Mouse (Mus musculus): ENCODE measurements at regions not wholly inside any gene's neighbourhood (a gene's known extent, or its start where the extent isn't known, plus 50 kb on each side); places are given as distances from the start of the nearest gene placed in this dataset.

- 94% methylated on average over 5 of the region's 5 CpGs for WGBS
- H3K4me2 ChIP-seq (replicated peaks; ENCODE audit: low read depth, low read length, severe bottlenecking): no peak overlapping the region
- peaks cover 4% of the 10 kb centered on the region; the same call in 1 of the 2 replicates for H3K9me3 ChIP-seq (ENCODE audit: control insufficient read depth, low read length)
- no peak for TF ChIP-seq POLR2A (IDR thresholded peaks at IDR 0.05; ENCODE audit: borderline replicate concordance, extremely low read depth, insufficient read depth, insufficient read length)
- no peaks in the 10 kb centered on the region for H3K27me3 ChIP-seq (ENCODE audit: control insufficient read depth, insufficient read depth, low read length)
- no peak overlapping the region for H3K27ac ChIP-seq (replicated peaks; ENCODE audit: low read depth, low read length)
- no peak overlapping the region for H3K9ac ChIP-seq (ENCODE audit: low read depth, low read length, severe bottlenecking)
- peaks cover 17% of the 10 kb centered on the region for H3K4me1 ChIP-seq (ENCODE audit: control insufficient read depth, insufficient read depth, low read length)
- H3K4me3 ChIP-seq (replicated peaks; ENCODE audit: low read length): no peak overlapping the region
- no peaks in the 10 kb centered on the region for H3K36me3 ChIP-seq (ENCODE audit: control insufficient read depth, insufficient read depth, low read length)
- ATAC-seq (ENCODE audit: low FRiP score, low read depth) (no peak), DNase-seq (ENCODE audit: low spot score) (no peak)
Measured at GRCm38 (mm10) chr13:60486871-60487270, 114.9 kb upstream of the Dapk1 start.

GRCm38 (mm10) chr13:60488131-60488883 lies 113.4 kb upstream of the Dapk1 start:
- WGBS: 49% methylated on average over 13 of the region's 13 CpGs
- Histone ChIP-seq H3K4me1 (ENCODE audit: control insufficient read depth, insufficient read depth, low read length) (peaks cover 17% of the 10 kb centered on the region), H3K9me3 (ENCODE audit: control insufficient read depth, low read length) (peaks cover 4% of the 10 kb centered on the region; the same call in 1 of the 2 replicates), H3K9ac (ENCODE audit: low read depth, low read length, severe bottlenecking) (no peak overlapping the region), H3K27me3 (ENCODE audit: control insufficient read depth, insufficient read depth, low read length) (no peaks in the 10 kb centered on the region), H3K4me2 (replicated peaks; ENCODE audit: low read depth, low read length, severe bottlenecking) (no peak overlapping the region), H3K27ac (replicated peaks; ENCODE audit: low read depth, low read length) (peak overlapping the region; percentile 39), H3K4me3 (replicated peaks; ENCODE audit: low read length) (no peak overlapping the region), H3K36me3 (ENCODE audit: control insufficient read depth, insufficient read depth, low read length) (no peaks in the 10 kb centered on the region)
- TF ChIP-seq POLR2A (IDR thresholded peaks at IDR 0.05; ENCODE audit: borderline replicate concordance, extremely low read depth, insufficient read depth, insufficient read length): no peak
- DNase-seq (ENCODE audit: low spot score) (peak; percentile 77), ATAC-seq (ENCODE audit: low FRiP score, low read depth) (peak; percentile 85)

GRCm38 (mm10) chr13:60488884-60489265 lies 112.9 kb upstream of the Dapk1 start:
- Histone ChIP-seq H3K9ac (ENCODE audit: low read depth, low read length, severe bottlenecking) (no peak overlapping the region), H3K36me3 (ENCODE audit: control insufficient read depth, insufficient read depth, low read length) (no peaks in the 10 kb centered on the region), H3K4me2 (replicated peaks; ENCODE audit: low read depth, low read length, severe bottlenecking) (no peak overlapping the region), H3K27me3 (ENCODE audit: control insufficient read depth, insufficient read depth, low read length) (no peaks in the 10 kb centered on the region), H3K4me1 (ENCODE audit: control insufficient read depth, insufficient read depth, low read length) (peaks cover 17% of the 10 kb centered on the region), H3K4me3 (replicated peaks; ENCODE audit: low read length) (no peak overlapping the region), H3K9me3 (ENCODE audit: control insufficient read depth, low read length) (peaks cover 3% of the 10 kb centered on the region; the same call in 1 of the 2 replicates), H3K27ac (replicated peaks; ENCODE audit: low read depth, low read length) (peak overlapping the region; percentile 39; the same call in 1 of the 2 replicates)
- ATAC-seq (ENCODE audit: low FRiP score, low read depth) (no peak), DNase-seq (ENCODE audit: low spot score) (no peak)
- WGBS: 63% methylated on average over 4 of the region's 4 CpGs
- no peak for TF ChIP-seq POLR2A (IDR thresholded peaks at IDR 0.05; ENCODE audit: borderline replicate concordance, extremely low read depth, insufficient read depth, insufficient read length)

GRCm38 (mm10) chr13:60491948-60492464 lies 109.7 kb upstream of the Dapk1 start:
- no peak for DNase-seq (ENCODE audit: low spot score)
- H3K9me3 ChIP-seq (ENCODE audit: control insufficient read depth, low read length): no peaks in the 10 kb centered on the region; the same call in 1 of the 2 replicates
- no peaks in the 10 kb centered on the region for H3K36me3 ChIP-seq (ENCODE audit: control insufficient read depth, insufficient read depth, low read length)
- WGBS: 79% methylated on average over 16 of the region's 16 CpGs
- no peak for ATAC-seq (ENCODE audit: low FRiP score, low read depth)
- no peak for TF ChIP-seq POLR2A (IDR thresholded peaks at IDR 0.05; ENCODE audit: borderline replicate concordance, extremely low read depth, insufficient read depth, insufficient read length)
- no peak overlapping the region for H3K27ac ChIP-seq (replicated peaks; ENCODE audit: low read depth, low read length)
- H3K4me3 ChIP-seq (replicated peaks; ENCODE audit: low read length): no peak overlapping the region
- no peak overlapping the region for H3K9ac ChIP-seq (ENCODE audit: low read depth, low read length, severe bottlenecking)
- peaks cover 12% of the 10 kb centered on the region for H3K4me1 ChIP-seq (ENCODE audit: control insufficient read depth, insufficient read depth, low read length)
- H3K27me3 ChIP-seq (ENCODE audit: control insufficient read depth, insufficient read depth, low read length): no peaks in the 10 kb centered on the region
- no peak overlapping the region for H3K4me2 ChIP-seq (replicated peaks; ENCODE audit: low read depth, low read length, severe bottlenecking)

GRCm38 (mm10) chr13:60493836-60494235 lies 107.9 kb upstream of the Dapk1 start:
- ATAC-seq (ENCODE audit: low FRiP score, low read depth) (no peak), DNase-seq (ENCODE audit: low spot score) (no peak)
- TF ChIP-seq POLR2A (IDR thresholded peaks at IDR 0.05; ENCODE audit: borderline replicate concordance, extremely low read depth, insufficient read depth, insufficient read length): no peak
- Histone ChIP-seq H3K9ac (ENCODE audit: low read depth, low read length, severe bottlenecking) (no peak overlapping the region), H3K27ac (replicated peaks; ENCODE audit: low read depth, low read length) (no peak overlapping the region), H3K27me3 (ENCODE audit: control insufficient read depth, insufficient read depth, low read length) (no peaks in the 10 kb centered on the region), H3K36me3 (ENCODE audit: control insufficient read depth, insufficient read depth, low read length) (no peaks in the 10 kb centered on the region), H3K4me3 (replicated peaks; ENCODE audit: low read length) (no peak overlapping the region), H3K4me1 (ENCODE audit: control insufficient read depth, insufficient read depth, low read length) (peaks cover 9% of the 10 kb centered on the region), H3K9me3 (ENCODE audit: control insufficient read depth, low read length) (no peaks in the 10 kb centered on the region), H3K4me2 (replicated peaks; ENCODE audit: low read depth, low read length, severe bottlenecking) (no peak overlapping the region)
- WGBS: 48% methylated on average over 5 of the region's 5 CpGs

Measured in limb, embryonic 14.5 days (tissue).